Mouse (Mus musculus): Measurements from ENCODE around the gene Usp2. TPM values are rescaled to one million over a fixed set of nuclear protein-coding genes. Genes with fewer than 3 reads are reported as not detected.

Usp2 gene
- polyA plus RNA-seq, 1 experiment from 2014 or later: 12.2 TPM

GRCm38 (mm10) chr9:44096536-44096935, 29.7 kb downstream of the Usp2 start:
- Histone ChIP-seq H3K27me3 (ENCODE audit: control insufficient read depth, insufficient read depth, low read depth, low read length) (no peaks in the 10 kb centered on the region), H3K27ac (ENCODE audit: low read length) (no peak overlapping the region), H3K4me3 (ENCODE audit: low read length) (no peak overlapping the region), H3K9me3 (ENCODE audit: control insufficient read depth, low read length) (no peaks in the 10 kb centered on the region), H3K36me3 (ENCODE audit: control insufficient read depth, insufficient read depth, low read length) (no peaks in the 10 kb centered on the region), H3K9ac (ENCODE audit: low read length) (no peak overlapping the region), H3K4me2 (ENCODE audit: low read depth, low read length) (no peak overlapping the region), H3K4me1 (replicated peaks; ENCODE audit: control insufficient read depth, insufficient read depth, low read length) (0 out of 2 replicates have a peak, but pooled peaks cover 3% of the 10 kb centered on the region)
- 38% methylated on average over 9 of the region's 9 CpGs for WGBS
- ATAC-seq (ENCODE audit: low read depth): 0 out of 2 replicates have a peak, but pooled peaks have one; percentile 16

- Histone ChIP-seq H3K27me3 (ENCODE audit: control insufficient read depth, insufficient read depth, low read depth, low read length) (no peaks in the 10 kb centered on the region), H3K4me1 (replicated peaks; ENCODE audit: control insufficient read depth, insufficient read depth, low read length) (peaks cover under 1% of the 10 kb centered on the region; the same call in 1 of the 2 replicates), H3K4me3 (ENCODE audit: low read length) (no peak within 1 kb of the TSS), H3K4me2 (ENCODE audit: low read depth, low read length) (no peak within 1 kb of the TSS), H3K9ac (ENCODE audit: low read length) (no peak within 1 kb of the TSS), H3K36me3 (ENCODE audit: control insufficient read depth, insufficient read depth, low read length) (peaks cover 3% of the 10 kb centered on the region), H3K9me3 (ENCODE audit: control insufficient read depth, low read length) (no peaks in the 10 kb centered on the region), H3K27ac (ENCODE audit: low read length) (no peak within 1 kb of the TSS)
- 67% methylated on average over 9 of the region's 9 CpGs for WGBS
- no peak for ATAC-seq (ENCODE audit: low read depth)
These were observed 34.7 kb downstream of the Usp2 start, which contains the start of gene Mfrp for GRCm38 (mm10) chr9:44101490-44101889. TSS of gene Mfrp (plus strand) at chr9:44101729.

GRCm38 (mm10) chr9:44104881-44105280, 38.1 kb downstream of the Usp2 start:
- ATAC-seq (ENCODE audit: low read depth): no peak
- Histone ChIP-seq H3K4me2 (ENCODE audit: low read depth, low read length) (no peak overlapping the region), H3K9ac (ENCODE audit: low read length) (no peak overlapping the region), H3K4me3 (ENCODE audit: low read length) (no peak overlapping the region), H3K36me3 (ENCODE audit: control insufficient read depth, insufficient read depth, low read length) (peaks cover 7% of the 10 kb centered on the region), H3K4me1 (replicated peaks; ENCODE audit: control insufficient read depth, insufficient read depth, low read length) (peaks cover 30% of the 10 kb centered on the region), H3K27ac (ENCODE audit: low read length) (no peak overlapping the region), H3K9me3 (ENCODE audit: control insufficient read depth, low read length) (no peaks in the 10 kb centered on the region), H3K27me3 (ENCODE audit: control insufficient read depth, insufficient read depth, low read depth, low read length) (no peaks in the 10 kb centered on the region)
- 85% methylated on average over 7 of the region's 7 CpGs for WGBS

- no peak for ATAC-seq (ENCODE audit: low read depth)
- Histone ChIP-seq H3K36me3 (ENCODE audit: control insufficient read depth, insufficient read depth, low read length) (peaks cover 7% of the 10 kb centered on the region), H3K27me3 (ENCODE audit: control insufficient read depth, insufficient read depth, low read depth, low read length) (no peaks in the 10 kb centered on the region), H3K9ac (ENCODE audit: low read length) (no peak overlapping the region), H3K27ac (ENCODE audit: low read length) (no peak overlapping the region), H3K4me3 (ENCODE audit: low read length) (no peak overlapping the region), H3K4me1 (replicated peaks; ENCODE audit: control insufficient read depth, insufficient read depth, low read length) (peaks cover 38% of the 10 kb centered on the region), H3K4me2 (ENCODE audit: low read depth, low read length) (no peak overlapping the region), H3K9me3 (ENCODE audit: control insufficient read depth, low read length) (no peaks in the 10 kb centered on the region)
- 72% methylated on average over 10 of the region's 10 CpGs for WGBS
These were observed 39.0 kb downstream of the Usp2 start for GRCm38 (mm10) chr9:44105781-44106180.

GRCm38 (mm10) chr9:44106182-44106581, 39.4 kb downstream of the Usp2 start:
- Histone ChIP-seq H3K27ac (ENCODE audit: low read length) (no peak overlapping the region), H3K4me3 (ENCODE audit: low read length) (no peak overlapping the region), H3K9ac (ENCODE audit: low read length) (no peak overlapping the region), H3K9me3 (ENCODE audit: control insufficient read depth, low read length) (no peaks in the 10 kb centered on the region), H3K27me3 (ENCODE audit: control insufficient read depth, insufficient read depth, low read depth, low read length) (no peaks in the 10 kb centered on the region), H3K4me2 (ENCODE audit: low read depth, low read length) (no peak overlapping the region), H3K36me3 (ENCODE audit: control insufficient read depth, insufficient read depth, low read length) (peaks cover 7% of the 10 kb centered on the region), H3K4me1 (replicated peaks; ENCODE audit: control insufficient read depth, insufficient read depth, low read length) (peaks cover 38% of the 10 kb centered on the region)
- WGBS: 89% methylated on average over 7 of the region's 7 CpGs
- no peak for ATAC-seq (ENCODE audit: low read depth)

- no peak overlapping the region for H3K4me3 ChIP-seq (ENCODE audit: low read length)
- no peak overlapping the region for H3K9ac ChIP-seq (ENCODE audit: low read length)
- H3K36me3 ChIP-seq (ENCODE audit: control insufficient read depth, insufficient read depth, low read length): peaks cover 7% of the 10 kb centered on the region
- H3K9me3 ChIP-seq (ENCODE audit: control insufficient read depth, low read length): no peaks in the 10 kb centered on the region
- peak overlapping the region; percentile 40; the same call in 1 of the 2 replicates for H3K27ac ChIP-seq (ENCODE audit: low read length)
- no peak overlapping the region for H3K4me2 ChIP-seq (ENCODE audit: low read depth, low read length)
- no peaks in the 10 kb centered on the region for H3K27me3 ChIP-seq (ENCODE audit: control insufficient read depth, insufficient read depth, low read depth, low read length)
- H3K4me1 ChIP-seq (replicated peaks; ENCODE audit: control insufficient read depth, insufficient read depth, low read length): peaks cover 38% of the 10 kb centered on the region
- ATAC-seq (ENCODE audit: low read depth): no peak
- WGBS: 69% methylated on average over 4 of the region's 4 CpGs
These were observed 39.8 kb downstream of the Usp2 start for GRCm38 (mm10) chr9:44106596-44106995.

- H3K9ac ChIP-seq (ENCODE audit: low read length): peak within 1 kb of the TSS; percentile 19
- H3K4me3 ChIP-seq (ENCODE audit: low read length): peak within 1 kb of the TSS; percentile 3; the same call in 1 of the 2 replicates
- peaks cover 38% of the 10 kb centered on the region for H3K4me1 ChIP-seq (replicated peaks; ENCODE audit: control insufficient read depth, insufficient read depth, low read length)
- peak within 1 kb of the TSS; percentile 79 for H3K27ac ChIP-seq (ENCODE audit: low read length)
- H3K27me3 ChIP-seq (ENCODE audit: control insufficient read depth, insufficient read depth, low read depth, low read length): no peaks in the 10 kb centered on the region
- H3K36me3 ChIP-seq (ENCODE audit: control insufficient read depth, insufficient read depth, low read length): peaks cover 7% of the 10 kb centered on the region
- 22% methylated on average over 8 of the region's 8 CpGs for WGBS
- ATAC-seq (ENCODE audit: low read depth): peak; percentile 88
- H3K9me3 ChIP-seq (ENCODE audit: control insufficient read depth, low read length): no peaks in the 10 kb centered on the region
- peak within 1 kb of the TSS; percentile 39 for H3K4me2 ChIP-seq (ENCODE audit: low read depth, low read length)
These were observed 40.3 kb downstream of the Usp2 start, which contains the start of gene C1qtnf5 for GRCm38 (mm10) chr9:44107110-44107509. TSS of gene C1qtnf5 (plus strand) at chr9:44107245.

GRCm38 (mm10) chr9:44107557-44108179, 40.8 kb downstream of the Usp2 start:
- peak overlapping the region; percentile 39 for H3K4me2 ChIP-seq (ENCODE audit: low read depth, low read length)
- peak overlapping the region; percentile 3; the same call in 1 of the 2 replicates for H3K4me3 ChIP-seq (ENCODE audit: low read length)
- peaks cover 7% of the 10 kb centered on the region for H3K36me3 ChIP-seq (ENCODE audit: control insufficient read depth, insufficient read depth, low read length)
- H3K27me3 ChIP-seq (ENCODE audit: control insufficient read depth, insufficient read depth, low read depth, low read length): no peaks in the 10 kb centered on the region
- peak overlapping the region; percentile 79 for H3K27ac ChIP-seq (ENCODE audit: low read length)
- peak; percentile 4 for ATAC-seq (ENCODE audit: low read depth)
- peaks cover 38% of the 10 kb centered on the region for H3K4me1 ChIP-seq (replicated peaks; ENCODE audit: control insufficient read depth, insufficient read depth, low read length)
- H3K9ac ChIP-seq (ENCODE audit: low read length): peak overlapping the region; percentile 19
- WGBS: 46% methylated on average over 25 of the region's 25 CpGs
- no peaks in the 10 kb centered on the region for H3K9me3 ChIP-seq (ENCODE audit: control insufficient read depth, low read length)

GRCm38 (mm10) chr9:44108269-44109055, 41.6 kb downstream of the Usp2 start:
- 78% methylated on average over 31 of the region's 31 CpGs for WGBS
- peaks cover 7% of the 10 kb centered on the region for H3K36me3 ChIP-seq (ENCODE audit: control insufficient read depth, insufficient read depth, low read length)
- H3K4me1 ChIP-seq (replicated peaks; ENCODE audit: control insufficient read depth, insufficient read depth, low read length): peaks cover 38% of the 10 kb centered on the region
- H3K9me3 ChIP-seq (ENCODE audit: control insufficient read depth, low read length): no peaks in the 10 kb centered on the region
- no peaks in the 10 kb centered on the region for H3K27me3 ChIP-seq (ENCODE audit: control insufficient read depth, insufficient read depth, low read depth, low read length)
- peak overlapping the region; percentile 47 for H3K4me2 ChIP-seq (ENCODE audit: low read depth, low read length)
- H3K4me3 ChIP-seq (ENCODE audit: low read length): peak overlapping the region; percentile 14; the same call in 1 of the 2 replicates
- no peak for ATAC-seq (ENCODE audit: low read depth)
- peak overlapping the region; percentile 79 for H3K27ac ChIP-seq (ENCODE audit: low read length)
- H3K9ac ChIP-seq (ENCODE audit: low read length): peak overlapping the region; percentile 41

Data from lung, embryonic 16.5 days (tissue).